Mouse (Mus musculus) forebrain, embryonic 11.5 days (tissue): ENCODE data around the gene Wnt4. TPM values are rescaled to one million over a fixed set of nuclear protein-coding genes. Genes with fewer than 3 reads are reported as not detected.

Source experiments
- ATAC-seq: fragments of 200-750 bp; cut with Nextera tagmentation; replicated peaks from 2 replicates; pipeline ENCODE4 v1.8.0; 2017; ENCODE audit warnings: moderate TSS enrichment; ENCODE audit not compliant: low FRiP score
- DNase-seq: peaks from one replicate; pipeline ENCODE4 v3.0.0-alpha.2; 2017; ENCODE audit warnings: low spot score
- H3K27ac ChIP-seq: fragments of 300-500 bp; sonication (generic); 2 replicates; pipeline ENCODE4 v1.5.1; 2014; ENCODE audit warnings: low read depth, low read length
- H3K27me3 ChIP-seq: fragments of 300-500 bp; sonication (generic); 2 replicates; pipeline ENCODE4 v1.6.1; 2014; ENCODE audit warnings: mild to moderate bottlenecking, low read length, mixed read lengths; ENCODE audit not compliant: control insufficient read depth, insufficient read depth
- H3K36me3 ChIP-seq: fragments of 300-500 bp; sonication (generic); 2 replicates; pipeline ENCODE4 v1.6.1; 2014; ENCODE audit warnings: mild to moderate bottlenecking, low read length, moderate library complexity, mixed read lengths; ENCODE audit not compliant: control insufficient read depth, insufficient read depth
- H3K4me1 ChIP-seq: fragments of 300-500 bp; sonication (generic); replicated peaks from 2 replicates; pipeline ENCODE4 v1.6.1; 2014; ENCODE audit warnings: low read length, mixed read lengths; ENCODE audit not compliant: control insufficient read depth, insufficient read depth
- H3K4me2 ChIP-seq: fragments of 300-500 bp; sonication (generic); 2 replicates; pipeline ENCODE4 v1.6.1; 2014; ENCODE audit warnings: low read depth, mild to moderate bottlenecking, low read length, moderate library complexity, mixed read lengths; ENCODE audit not compliant: severe bottlenecking
- H3K4me3 ChIP-seq: fragments of 300-500 bp; sonication (generic); 2 replicates; pipeline ENCODE4 v1.5.1; 2014; ENCODE audit warnings: low read depth, low read length
- H3K9ac ChIP-seq: fragments of 300-500 bp; sonication (generic); 2 replicates; pipeline ENCODE4 v1.6.1; 2014; ENCODE audit warnings: low read length
- H3K9me3 ChIP-seq: fragments of 300-500 bp; sonication (generic); 2 replicates; pipeline ENCODE4 v1.6.1; 2016; ENCODE audit warnings: low read length, mixed read lengths; ENCODE audit not compliant: control insufficient read depth
- WGBS: fragments of 180-500 bp; shearing (Covaris S2); extraction: QIAGEN DNeasy Blood & Tissue Kit; methylation state at CpG from one replicate; pipeline ENCODE4 v1.1.7; 2014; 5-methylcytosine and 5-hydroxymethylcytosine counted together
- polyA plus RNA-seq: library from polyadenylated mRNA; unstranded; fragments of >200 nt; fragmentation: Nextera tagmentation; extraction: Ambion mirVana; gene quantifications from 2 replicates; pipeline ENCODE4 v1.2.1, GENCODE M21; 2014

The Wnt4 gene
- polyA plus RNA-seq, 1 experiment from 2014 or later: 1.5 TPM

DNA sequence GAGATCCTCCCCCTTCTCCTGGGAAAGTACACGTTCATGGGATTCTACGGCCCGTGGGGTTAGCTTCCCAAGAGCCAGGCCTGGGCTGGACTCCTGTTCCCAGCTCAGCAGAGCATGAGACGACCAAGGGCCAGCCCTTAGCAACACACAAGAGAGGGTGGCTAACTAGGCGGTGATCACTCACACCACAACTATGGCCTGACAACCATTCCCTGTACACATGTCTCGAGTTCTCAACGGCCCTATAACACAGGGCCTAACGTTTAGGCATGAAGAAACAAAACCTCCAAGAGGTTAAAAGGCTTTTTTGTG lies 29.2 kb downstream of the Wnt4 start:
- no peak for ATAC-seq
- no peak overlapping the region for H3K9ac ChIP-seq
- no peaks in the 10 kb centered on the region for H3K36me3 ChIP-seq
- H3K4me3 ChIP-seq: no peak overlapping the region
- WGBS: 75% methylated on average over 8 of the region's 8 CpGs
- no peak overlapping the region for H3K4me2 ChIP-seq
- no peaks in the 10 kb centered on the region for H3K9me3 ChIP-seq
- no peak overlapping the region for H3K27ac ChIP-seq
- no peak for DNase-seq
- H3K4me1 ChIP-seq: 0 out of 2 replicates have a peak, but pooled peaks cover 2% of the 10 kb centered on the region
- no peaks in the 10 kb centered on the region for H3K27me3 ChIP-seq

- Histone ChIP-seq H3K9ac (no peak overlapping the region), H3K9me3 (no peaks in the 10 kb centered on the region), H3K4me3 (no peak overlapping the region), H3K4me1 (no peaks in the 10 kb centered on the region), H3K27ac (no peak overlapping the region), H3K4me2 (no peak overlapping the region), H3K27me3 (no peaks in the 10 kb centered on the region), H3K36me3 (no peaks in the 10 kb centered on the region)
- ATAC-seq (no peak), DNase-seq (peak; percentile 48)
- 86% methylated on average over 19 of the region's 19 CpGs for WGBS
Measured at GRCm38 (mm10) chr4:137306991-137307706, 29.9 kb downstream of the Wnt4 start.

DNA sequence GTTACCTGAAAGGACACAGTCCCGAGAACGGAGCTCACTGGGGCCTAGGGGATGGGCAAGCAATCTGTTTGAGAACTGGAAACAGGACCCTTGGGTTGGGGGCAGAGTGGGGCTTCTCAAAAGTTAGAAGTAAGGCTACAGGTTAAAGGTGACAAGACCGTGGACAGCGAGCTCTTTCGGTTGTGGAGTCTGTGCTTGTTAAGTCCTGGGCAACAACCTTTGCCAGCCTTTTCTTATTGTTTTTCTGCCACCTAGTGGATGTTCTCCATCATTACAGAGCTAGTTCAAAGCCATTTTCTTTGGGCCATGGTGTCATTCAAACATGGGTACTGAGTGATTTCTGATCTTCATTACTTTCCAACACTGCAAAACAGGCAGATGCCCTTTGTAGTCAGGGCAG lies 31.1 kb downstream of the Wnt4 start:
- no peak overlapping the region for H3K9ac ChIP-seq
- no peaks in the 10 kb centered on the region for H3K27me3 ChIP-seq
- ATAC-seq (no peak), DNase-seq (no peak)
- H3K4me3 ChIP-seq: no peak overlapping the region
- H3K4me1 ChIP-seq: no peaks in the 10 kb centered on the region
- no peak overlapping the region for H3K27ac ChIP-seq
- H3K36me3 ChIP-seq: no peaks in the 10 kb centered on the region
- no peaks in the 10 kb centered on the region for H3K9me3 ChIP-seq
- 67% methylated on average over 5 of the region's 5 CpGs for WGBS
- no peak overlapping the region for H3K4me2 ChIP-seq

GRCm38 (mm10) chr4:137313511-137313910 lies 36.2 kb downstream of the Wnt4 start:
- Histone ChIP-seq H3K4me2 (no peak overlapping the region), H3K36me3 (no peaks in the 10 kb centered on the region; the same call in 1 of the 2 replicates), H3K4me3 (no peak overlapping the region), H3K27me3 (no peaks in the 10 kb centered on the region), H3K4me1 (no peaks in the 10 kb centered on the region), H3K27ac (no peak overlapping the region), H3K9me3 (no peaks in the 10 kb centered on the region), H3K9ac (no peak overlapping the region)
- DNase-seq: no peak
- no peak for ATAC-seq
- WGBS: 67% methylated on average over 2 of the region's 2 CpGs

GRCm38 (mm10) chr4:137314561-137314960 lies 37.3 kb downstream of the Wnt4 start:
- H3K27me3 ChIP-seq: no peaks in the 10 kb centered on the region
- WGBS: 81% methylated on average over 6 of the region's 6 CpGs
- no peaks in the 10 kb centered on the region; the same call in 1 of the 2 replicates for H3K36me3 ChIP-seq
- H3K9me3 ChIP-seq: no peaks in the 10 kb centered on the region
- H3K4me3 ChIP-seq: no peak overlapping the region
- H3K27ac ChIP-seq: no peak overlapping the region
- ATAC-seq (no peak), DNase-seq (no peak)
- H3K9ac ChIP-seq: no peak overlapping the region
- H3K4me1 ChIP-seq: no peaks in the 10 kb centered on the region
- no peak overlapping the region for H3K4me2 ChIP-seq

GRCm38 (mm10) chr4:137315061-137315460 lies 37.8 kb downstream of the Wnt4 start:
- no peaks in the 10 kb centered on the region for H3K27me3 ChIP-seq
- H3K4me1 ChIP-seq: no peaks in the 10 kb centered on the region
- no peak overlapping the region for H3K4me3 ChIP-seq
- no peak overlapping the region for H3K4me2 ChIP-seq
- no peak overlapping the region for H3K9ac ChIP-seq
- ATAC-seq (no peak), DNase-seq (no peak)
- no peak overlapping the region for H3K27ac ChIP-seq
- H3K36me3 ChIP-seq: no peaks in the 10 kb centered on the region; the same call in 1 of the 2 replicates
- 91% methylated on average over 2 of the region's 2 CpGs for WGBS
- H3K9me3 ChIP-seq: no peaks in the 10 kb centered on the region

GRCm38 (mm10) chr4:137316027-137316770 lies 38.9 kb downstream of the Wnt4 start:
- ATAC-seq: no peak
- 84% methylated on average over 4 of the region's 4 CpGs for WGBS
- no peaks in the 10 kb centered on the region for H3K4me1 ChIP-seq

GRCm38 (mm10) chr4:137324926-137325325 lies 47.6 kb downstream of the Wnt4 start:
- DNase-seq (no peak), ATAC-seq (no peak)
- Histone ChIP-seq H3K27ac (no peak overlapping the region), H3K4me1 (no peaks in the 10 kb centered on the region), H3K4me2 (no peak overlapping the region), H3K9me3 (no peaks in the 10 kb centered on the region), H3K4me3 (no peak overlapping the region), H3K9ac (no peak overlapping the region), H3K36me3 (no peaks in the 10 kb centered on the region; the same call in 1 of the 2 replicates), H3K27me3 (no peaks in the 10 kb centered on the region)
- 91% methylated on average over 6 of the region's 6 CpGs for whole genome bisulfite sequencing

More at GRCm38 (mm10) chr4:137316027-137316770, 38.9 kb downstream of the Wnt4 start:
- Histone ChIP-seq H3K9ac (no peak overlapping the region), H3K9me3 (no peaks in the 10 kb centered on the region), H3K4me2 (no peak overlapping the region), H3K27me3 (no peaks in the 10 kb centered on the region), H3K36me3 (no peaks in the 10 kb centered on the region; the same call in 1 of the 2 replicates), H3K27ac (no peak overlapping the region; the same call in 1 of the 2 replicates), H3K4me3 (no peak overlapping the region)
- DNase-seq: no peak
